Mouse (Mus musculus) bone marrow macrophage, adult 2 months (primary cell): ENCODE data around the gene Mvp.

ENCODE experiments used
- CTCF ChIP-seq: IDR thresholded peaks from 2 replicates; pipeline ENCODE4 v1.5.1; 2012; ENCODE audit warnings: low read depth, mild to moderate bottlenecking, low read length, moderate library complexity
- POLR2A ChIP-seq: IDR thresholded peaks from 2 replicates; pipeline ENCODE4 v1.6.1; 2012; ENCODE audit warnings: mild to moderate bottlenecking, low read depth, low read length, borderline replicate concordance

GRCm38 (mm10) chr7:126946530-126946929, 67.9 kb downstream of the Mvp start:
- TF ChIP-seq CTCF (peak; percentile 13; the same call in 1 of the 2 replicates), POLR2A (no peak)
